Mouse (Mus musculus) kidney, embryonic 16.5 days (tissue): ENCODE results near the gene Gng3. TPM values are rescaled to one million over a fixed set of nuclear protein-coding genes. Genes with fewer than 3 reads are reported as not detected.
A peak's percentile ranks its signal among the peaks of the same experiment; 100 is the strongest.

Source experiments
- ATAC-seq: fragments of 200-750 bp; cut with Nextera tagmentation; 2 replicates; pipeline ENCODE4 v1.8.0; 2017; ENCODE audit warnings: moderate TSS enrichment; ENCODE audit not compliant: low FRiP score, low TSS enrichment
- H3K27ac ChIP-seq: fragments of 300-500 bp; sonication (generic); 2 replicates; pipeline ENCODE4 v1.5.1; 2014; ENCODE audit warnings: low read length
- H3K27me3 ChIP-seq: fragments of 300-500 bp; sonication (generic); 2 replicates; pipeline ENCODE4 v1.6.1; 2014; ENCODE audit warnings: low read length, control low read depth, mixed read lengths; ENCODE audit not compliant: insufficient read depth
- H3K36me3 ChIP-seq: fragments of 300-500 bp; sonication (generic); 2 replicates; pipeline ENCODE4 v1.6.1; 2014; ENCODE audit warnings: low read length, control low read depth, mixed read lengths; ENCODE audit not compliant: insufficient read depth
- H3K4me1 ChIP-seq: fragments of 300-500 bp; sonication (generic); 2 replicates; pipeline ENCODE4 v1.6.1; 2014; ENCODE audit warnings: low read length, control low read depth, mixed read lengths; ENCODE audit not compliant: insufficient read depth
- H3K4me2 ChIP-seq: fragments of 300-500 bp; sonication (generic); replicated peaks from 2 replicates; pipeline ENCODE4 v1.6.1; 2014; ENCODE audit warnings: low read depth, low read length
- H3K4me3 ChIP-seq: fragments of 300-500 bp; sonication (generic); 2 replicates; pipeline ENCODE4 v1.5.1; 2014; ENCODE audit warnings: mild to moderate bottlenecking, low read length
- H3K9ac ChIP-seq: fragments of 300-500 bp; sonication (generic); replicated peaks from 2 replicates; pipeline ENCODE4 v1.6.1; 2014; ENCODE audit warnings: low read length
- H3K9me3 ChIP-seq: fragments of 300-500 bp; sonication (generic); 2 replicates; pipeline ENCODE4 v1.6.1; 2016; ENCODE audit warnings: low read length, control low read depth
- WGBS: fragments of 180-500 bp; shearing (Covaris S2); extraction: QIAGEN DNeasy Blood & Tissue Kit; methylation state at CpG from one replicate; pipeline ENCODE4 v1.1.7; 2014; 5-methylcytosine and 5-hydroxymethylcytosine counted together
- polyA plus RNA-seq: library from polyadenylated mRNA; unstranded; fragments of >200 nt; fragmentation: Nextera tagmentation; extraction: Ambion mirVana; gene quantifications from 2 replicates; pipeline ENCODE4 v1.2.1, GENCODE M21; 2015

The Gng3 gene
- polyA plus RNA-seq, 1 experiment from 2014 or later: 3.2 TPM

DNA sequence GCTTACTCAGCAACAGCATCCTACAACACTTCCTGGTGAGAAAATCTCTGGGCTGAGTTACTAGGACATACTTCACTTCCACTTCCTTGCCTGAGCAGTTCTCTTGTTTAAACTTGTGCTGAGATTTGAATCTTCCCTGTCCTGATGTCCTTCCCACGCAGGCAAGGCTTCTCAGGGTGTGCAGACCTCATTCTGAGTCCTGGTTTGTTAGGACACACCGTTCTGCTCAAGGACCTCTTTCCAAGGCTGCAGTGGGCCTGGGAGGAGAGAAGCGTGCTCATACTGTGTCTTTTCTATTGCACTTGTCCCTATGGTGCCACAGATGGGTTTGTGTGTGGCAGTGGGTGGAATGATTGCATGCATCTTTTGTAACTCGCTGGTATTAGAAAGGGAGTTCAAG lies 6.0 kb downstream of the Gng3 start:
- peaks cover under 1% of the 10 kb centered on the region for H3K4me1 ChIP-seq
- ATAC-seq: no peak
- no peaks in the 10 kb centered on the region for H3K9me3 ChIP-seq
- no peak overlapping the region for H3K4me2 ChIP-seq
- H3K27me3 ChIP-seq: no peaks in the 10 kb centered on the region
- H3K36me3 ChIP-seq: peaks cover 77% of the 10 kb centered on the region
- no peak overlapping the region for H3K9ac ChIP-seq
- H3K4me3 ChIP-seq: no peak overlapping the region
- WGBS: 88% methylated on average over 4 of the region's 4 CpGs
- H3K27ac ChIP-seq: no peak overlapping the region

DNA sequence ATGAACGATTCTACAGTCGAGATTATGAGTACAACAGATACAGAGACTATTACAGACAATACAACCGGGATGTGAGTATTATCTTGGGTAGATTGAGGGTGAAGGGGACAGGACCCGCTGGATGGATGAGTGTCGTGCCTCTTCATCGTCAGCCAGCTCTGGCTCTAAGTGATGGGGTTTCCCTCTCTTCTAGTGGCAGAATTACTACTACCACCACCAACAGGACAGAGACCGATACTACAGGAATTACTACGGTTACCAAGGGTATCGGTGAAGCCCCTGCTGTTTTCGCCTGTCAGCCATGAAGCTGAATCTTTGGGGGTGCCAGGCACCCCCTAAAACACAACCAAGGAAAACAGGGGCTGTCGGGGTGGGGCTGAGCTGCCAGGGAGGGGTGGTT lies 7.7 kb downstream of the Gng3 start:
- ATAC-seq: no peak
- 86% methylated on average over 11 of the region's 11 CpGs for WGBS
- no peak overlapping the region for H3K9ac ChIP-seq
- H3K4me1 ChIP-seq: no peaks in the 10 kb centered on the region
- no peaks in the 10 kb centered on the region for H3K9me3 ChIP-seq
- H3K36me3 ChIP-seq: peaks cover 91% of the 10 kb centered on the region
- H3K4me3 ChIP-seq: no peak overlapping the region
- H3K4me2 ChIP-seq: no peak overlapping the region
- H3K27ac ChIP-seq: no peak overlapping the region
- H3K27me3 ChIP-seq: no peaks in the 10 kb centered on the region

DNA sequence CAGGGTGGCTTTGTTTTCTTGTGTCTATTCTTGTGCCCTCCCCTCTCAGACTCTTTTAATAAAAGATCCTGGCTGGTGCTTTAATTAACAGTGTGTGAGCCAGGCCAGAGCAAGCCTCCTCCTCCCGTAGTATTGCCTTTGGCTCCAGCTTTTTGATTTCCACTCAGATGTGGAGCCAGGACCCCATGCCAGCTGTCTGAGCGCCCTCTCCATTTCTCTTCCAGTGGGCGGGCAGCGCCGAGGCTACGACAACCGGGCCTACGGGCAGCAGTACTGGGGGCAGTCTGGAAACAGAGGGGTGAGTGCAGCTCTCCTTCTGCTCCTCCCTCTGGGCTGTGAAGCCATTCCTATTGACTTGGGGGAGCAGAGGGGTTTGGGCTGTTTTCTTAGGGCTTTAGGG lies 8.3 kb downstream of the Gng3 start:
- ATAC-seq: no peak
- Histone ChIP-seq H3K27me3 (no peaks in the 10 kb centered on the region), H3K36me3 (peaks cover 92% of the 10 kb centered on the region), H3K4me2 (no peak overlapping the region), H3K9ac (no peak overlapping the region), H3K27ac (no peak overlapping the region), H3K9me3 (no peaks in the 10 kb centered on the region), H3K4me1 (no peaks in the 10 kb centered on the region), H3K4me3 (no peak overlapping the region)
- 93% methylated on average over 8 of the region's 8 CpGs for WGBS

DNA sequence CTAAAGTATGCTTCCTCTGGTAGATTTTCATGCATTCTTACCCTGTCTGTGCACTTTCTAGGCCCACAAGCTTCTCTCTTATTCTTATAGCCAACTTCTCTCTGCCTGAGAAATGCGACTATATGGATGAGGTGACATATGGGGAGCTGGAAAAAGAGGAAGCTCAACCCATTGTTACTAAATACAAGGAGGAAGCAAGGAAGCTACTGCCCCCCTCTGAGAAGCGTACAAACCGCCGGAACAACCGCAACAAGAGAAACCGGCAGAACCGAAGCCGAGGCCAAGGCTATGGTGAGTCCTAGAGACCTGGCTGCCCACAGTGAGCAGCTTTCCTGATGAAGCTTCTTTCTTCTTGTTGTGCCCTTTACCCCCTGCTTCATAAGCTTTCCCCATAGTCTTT lies 9.3 kb downstream of the Gng3 start, which contains the start of gene AC129217.1:
AC129217.1 (plus strand) TSS at position 114 of the 400 bp plus-strand sequence.
- no peak for ATAC-seq
- Histone ChIP-seq H3K4me3 (no peak within 1 kb of the TSS), H3K27me3 (no peaks in the 10 kb centered on the region), H3K27ac (no peak within 1 kb of the TSS), H3K9ac (no peak within 1 kb of the TSS), H3K4me2 (no peak within 1 kb of the TSS), H3K36me3 (peaks cover 91% of the 10 kb centered on the region), H3K9me3 (no peaks in the 10 kb centered on the region), H3K4me1 (no peaks in the 10 kb centered on the region)
- WGBS: 94% methylated on average over 8 of the region's 8 CpGs

DNA sequence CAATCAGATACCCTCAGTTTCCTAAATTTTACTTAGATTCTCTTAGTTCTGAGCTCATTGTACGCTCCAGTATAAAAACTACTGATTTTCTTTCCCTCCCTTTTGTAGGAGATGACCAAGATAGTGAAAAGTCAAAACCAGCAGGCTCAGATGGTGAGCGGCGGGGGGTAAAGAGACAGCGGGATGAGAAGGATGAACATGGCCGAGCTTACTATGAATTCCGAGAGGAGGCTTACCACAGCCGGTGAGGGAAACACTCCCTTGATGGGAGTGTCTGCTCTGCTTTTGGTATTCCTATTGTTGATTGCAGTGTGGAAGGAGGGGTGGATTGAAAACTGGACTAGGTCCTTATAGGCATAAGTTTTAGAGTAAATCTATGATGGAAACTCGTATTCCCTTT lies 16.3 kb downstream of the Gng3 start:
- Histone ChIP-seq H3K4me3 (peak overlapping the region; percentile 100), H3K4me2 (peak overlapping the region; percentile 88), H3K36me3 (peaks cover 43% of the 10 kb centered on the region), H3K27me3 (no peaks in the 10 kb centered on the region), H3K4me1 (peaks cover 21% of the 10 kb centered on the region), H3K27ac (no peak overlapping the region), H3K9me3 (no peaks in the 10 kb centered on the region), H3K9ac (0 out of 2 replicates have a peak overlapping the region, but pooled peaks have one; percentile 46)
- no peak for ATAC-seq
- 68% methylated on average over 8 of the region's 8 CpGs for WGBS

DNA sequence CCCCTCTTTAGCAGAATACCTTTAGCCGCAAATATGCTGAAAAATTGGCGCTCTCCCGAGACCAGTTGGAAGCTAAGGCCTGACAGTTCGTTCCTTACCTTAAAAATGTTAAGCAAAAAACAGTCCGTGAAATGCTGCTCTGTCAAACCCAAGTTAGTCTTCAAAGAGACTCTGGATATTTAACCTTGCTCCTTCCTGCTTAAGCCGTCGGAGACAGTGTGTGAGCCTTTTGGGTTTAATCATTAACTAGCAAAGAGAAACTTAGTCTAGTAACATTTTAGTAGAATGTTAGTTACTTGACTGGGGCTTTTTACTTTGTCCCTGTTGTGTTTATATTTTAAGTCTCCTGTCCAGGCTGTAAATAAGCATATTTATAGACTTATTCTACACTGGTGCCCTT lies 17.8 kb downstream of the Gng3 start:
- under 1% methylated on average over 7 of the region's 7 CpGs for WGBS
- Histone ChIP-seq H3K4me3 (peak overlapping the region; percentile 100), H3K27me3 (no peaks in the 10 kb centered on the region), H3K36me3 (peaks cover 39% of the 10 kb centered on the region), H3K4me2 (peak overlapping the region; percentile 88), H3K4me1 (peaks cover 35% of the 10 kb centered on the region), H3K27ac (peak overlapping the region; percentile 100), H3K9me3 (no peaks in the 10 kb centered on the region), H3K9ac (peak overlapping the region; percentile 98)
- ATAC-seq: no peak

DNA sequence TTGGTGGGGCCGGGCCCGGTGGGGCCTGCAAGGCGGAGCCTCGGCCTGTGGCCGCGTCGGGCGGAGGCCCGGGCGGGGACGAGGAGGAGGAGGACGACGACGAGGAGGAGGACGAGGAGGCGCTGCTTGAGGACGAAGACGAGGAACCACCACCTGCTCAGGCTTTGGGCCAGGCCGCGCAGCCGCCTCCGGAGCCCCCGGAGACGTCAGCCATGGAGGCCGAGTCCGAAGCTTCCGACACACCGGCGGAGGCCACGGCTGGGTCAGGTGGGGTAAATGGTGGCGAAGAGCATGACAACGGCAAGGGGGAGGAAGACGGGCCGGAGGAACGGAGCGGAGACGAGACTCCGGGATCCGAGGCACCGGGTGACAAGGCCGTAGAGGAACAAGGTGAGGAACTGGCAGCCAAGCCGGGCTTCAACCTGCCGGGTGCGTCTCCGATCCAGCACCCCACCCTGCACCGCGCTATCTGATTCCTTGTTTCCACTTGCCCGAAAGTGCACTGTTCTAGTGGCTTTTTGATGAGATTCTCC lies 18.5 kb downstream of the Gng3 start:
- H3K9me3 ChIP-seq: no peaks in the 10 kb centered on the region
- H3K4me1 ChIP-seq: peaks cover 39% of the 10 kb centered on the region
- peak; percentile 9; the same call in 1 of the 2 replicates for ATAC-seq
- H3K36me3 ChIP-seq: peaks cover 34% of the 10 kb centered on the region
- H3K9ac ChIP-seq: peak overlapping the region; percentile 98
- peak overlapping the region; percentile 100 for H3K4me3 ChIP-seq
- no peaks in the 10 kb centered on the region for H3K27me3 ChIP-seq
- H3K27ac ChIP-seq: peak overlapping the region; percentile 100
- WGBS: under 1% methylated on average over 41 of the region's 48 CpGs
- peak overlapping the region; percentile 88 for H3K4me2 ChIP-seq

DNA sequence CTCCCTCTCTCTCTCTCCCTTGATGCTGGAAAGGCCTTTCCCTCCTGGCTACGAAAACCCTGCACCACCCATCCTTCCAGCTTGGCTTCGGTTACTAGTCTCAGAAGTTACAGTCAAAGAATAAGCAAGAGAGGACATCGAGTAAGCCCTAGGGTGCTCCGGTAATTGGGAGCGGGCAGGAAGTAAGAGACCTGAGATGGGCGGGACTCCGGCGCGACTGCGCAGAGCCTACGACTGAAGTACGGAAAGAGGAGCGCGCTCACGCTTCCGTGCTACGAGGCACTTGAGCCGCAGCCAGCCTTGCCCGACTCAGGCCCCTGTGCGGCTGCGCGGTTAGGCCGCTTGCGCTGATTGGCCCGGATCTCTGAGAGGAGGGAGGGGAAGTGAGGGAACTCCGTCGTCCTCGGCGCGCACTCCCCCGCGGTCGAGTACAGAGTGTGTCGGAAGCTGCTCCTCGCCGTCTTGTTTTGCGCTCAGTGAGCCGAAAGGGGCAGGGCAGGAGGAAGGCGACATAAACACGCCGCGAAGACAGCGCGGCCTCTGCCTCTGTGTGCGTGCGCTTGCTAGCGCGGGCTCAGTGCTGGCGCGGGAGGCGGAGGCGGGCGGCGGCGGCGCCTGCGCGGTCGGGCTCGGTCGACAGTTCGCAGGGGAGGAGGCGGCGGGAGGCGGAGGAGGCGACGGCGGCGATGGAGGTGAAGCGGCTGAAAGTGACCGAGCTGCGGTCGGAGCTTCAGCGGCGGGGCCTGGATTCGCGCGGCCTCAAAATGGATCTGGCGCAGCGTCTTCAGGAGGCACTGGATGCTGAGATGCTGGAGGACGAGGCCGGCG lies 19.2 kb downstream of the Gng3 start, which contains the start of gene Hnrnpul2:
Hnrnpul2 (plus strand) TSS at position 415 of the 828 bp plus-strand sequence.
- Histone ChIP-seq H3K27ac (peak within 1 kb of the TSS; percentile 100), H3K9me3 (no peaks in the 10 kb centered on the region), H3K27me3 (no peaks in the 10 kb centered on the region), H3K9ac (peak within 1 kb of the TSS; percentile 98), H3K4me2 (peak within 1 kb of the TSS; percentile 88), H3K4me3 (peak within 1 kb of the TSS; percentile 100), H3K36me3 (peaks cover 30% of the 10 kb centered on the region), H3K4me1 (peaks cover 42% of the 10 kb centered on the region)
- WGBS: under 1% methylated on average over 66 of the region's 83 CpGs
- peak; percentile 97 for ATAC-seq

DNA sequence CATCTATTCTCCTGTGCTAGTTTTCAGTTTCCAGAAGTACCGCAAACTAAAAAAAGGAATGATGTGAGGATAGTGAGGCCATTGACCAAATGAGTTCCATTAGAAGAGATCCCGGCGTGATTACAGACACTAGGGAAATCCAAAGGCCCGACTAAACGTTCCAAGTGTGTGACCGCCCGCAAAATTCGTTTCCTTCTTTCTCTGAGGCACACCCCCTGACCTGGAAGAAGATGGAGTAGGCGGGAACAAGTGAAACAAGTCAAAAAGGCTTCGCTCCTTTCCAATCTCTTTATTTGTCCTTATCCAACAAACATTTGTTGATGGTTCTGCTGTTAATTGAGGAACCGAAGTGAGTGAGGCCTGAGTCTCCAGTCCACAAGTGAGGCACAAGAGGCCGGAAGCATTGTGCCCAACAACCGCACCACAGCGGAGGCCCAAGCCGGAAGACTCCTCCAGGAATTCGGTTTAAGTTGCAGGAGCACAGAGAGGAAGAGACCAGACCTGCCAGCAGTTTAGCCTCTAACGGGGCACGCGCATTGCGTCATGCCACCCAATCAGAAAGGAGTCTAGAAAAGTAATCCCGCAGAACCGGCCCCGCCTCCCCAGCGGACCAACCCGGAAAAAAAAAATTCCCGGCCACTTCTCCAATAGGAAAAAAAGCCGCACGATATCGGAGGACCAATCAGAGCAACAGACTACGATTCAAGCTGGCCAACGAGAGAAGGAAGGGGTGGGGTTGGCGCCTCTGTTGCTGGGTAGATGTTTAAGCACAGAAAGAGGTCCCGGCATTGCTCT lies 20.0 kb downstream of the Gng3 start, which contains the start of gene Ttc9c:
Ttc9c (minus strand) TSS at position 533 of the 795 bp plus-strand sequence.
- Histone ChIP-seq H3K4me3 (peak within 1 kb of the TSS; percentile 100), H3K9me3 (no peaks in the 10 kb centered on the region), H3K9ac (peak within 1 kb of the TSS; percentile 98), H3K36me3 (peaks cover 27% of the 10 kb centered on the region), H3K4me1 (peaks cover 42% of the 10 kb centered on the region), H3K27me3 (no peaks in the 10 kb centered on the region), H3K4me2 (peak within 1 kb of the TSS; percentile 88), H3K27ac (peak within 1 kb of the TSS; percentile 100)
- ATAC-seq: peak; percentile 93
- WGBS: under 1% methylated on average over 33 of the region's 33 CpGs
